15 mouse cellular contexts compared by ENCODE assay signal in genomic region chr8:56343505-56343904, GRCm38 (mm10). TPM values are rescaled to one million over a fixed set of nuclear protein-coding genes. Genes with fewer than 3 reads are reported as not detected.
DNase-seq lines count a peak whose midpoint lies in the region; ATAC-seq and TF ChIP-seq lines count a peak whose summit lies in the region.
"Had no signal": no experiment of that assay in that cellular context is flagged by ENCODE, and none has a peak within 500 bp of the region (broad histone marks: within the 10 kb centered on the region; RNA-seq: fewer than 3 reads in every experiment).

No protein-coding gene starts in this region.

- peak overlapping the region; percentile 38 for H3K27ac ChIP-seq in intestine, embryonic 14.5 days (ENCODE audit: low read depth)
- no peak overlapping the region for H3K27ac ChIP-seq in intestine, postnatal 0 days (ENCODE audit: low read depth, low read length)
- H3K27ac ChIP-seq in heart, embryonic 16.5 days (ENCODE audit: low read length): no peak overlapping the region
- H3K27ac ChIP-seq in small intestine, adult 2 months (ENCODE audit: insufficient read depth, low read depth, low read length): peak overlapping the region; percentile 87
- H3K27ac ChIP-seq: embryonic facial prominence, embryonic 15.5 days; hindbrain, embryonic 15.5 days; liver, embryonic 12.5 days; midbrain, embryonic 10.5 days; neural tube, embryonic 12.5 days had no signal

- H3K27me3 ChIP-seq in intestine, embryonic 14.5 days (replicated peaks; ENCODE audit: control insufficient read depth, insufficient read depth, low read length): no peaks in the 10 kb centered on the region
- H3K27me3 ChIP-seq in intestine, postnatal 0 days (replicated peaks; ENCODE audit: control insufficient read depth, insufficient read depth, low read length): no peaks in the 10 kb centered on the region
- H3K27me3 ChIP-seq in heart, embryonic 16.5 days (ENCODE audit: control insufficient read depth, insufficient read depth, low read length): no peaks in the 10 kb centered on the region
- H3K27me3 ChIP-seq in small intestine, adult 2 months (ENCODE audit: control insufficient read depth, insufficient read depth, low read length): no peaks in the 10 kb centered on the region
- H3K27me3 ChIP-seq: embryonic facial prominence, embryonic 15.5 days; hindbrain, embryonic 15.5 days; liver, embryonic 12.5 days; neural tube, embryonic 12.5 days had no signal

- no peaks in the 10 kb centered on the region for H3K36me3 ChIP-seq in intestine, embryonic 14.5 days (ENCODE audit: control insufficient read depth, insufficient read depth, low read length)
- H3K36me3 ChIP-seq in intestine, postnatal 0 days (ENCODE audit: control insufficient read depth, insufficient read depth): no peaks in the 10 kb centered on the region
- no peaks in the 10 kb centered on the region for H3K36me3 ChIP-seq in heart, embryonic 16.5 days (ENCODE audit: control insufficient read depth, insufficient read depth)
- no peaks in the 10 kb centered on the region for H3K36me3 ChIP-seq in small intestine, adult 2 months (ENCODE audit: control insufficient read depth, insufficient read depth, low read length)
- H3K36me3 ChIP-seq: embryonic facial prominence, embryonic 15.5 days; G1E; hindbrain, embryonic 15.5 days; liver, embryonic 12.5 days; midbrain, embryonic 10.5 days; neural tube, embryonic 12.5 days had no signal

- TF ChIP-seq POLR2A in small intestine, adult 2 months (IDR thresholded peaks at IDR 0.05; ENCODE audit: low read depth, low read length): no peak

- peaks cover 12% of the 10 kb centered on the region for H3K4me1 ChIP-seq in intestine, embryonic 14.5 days (replicated peaks; ENCODE audit: control insufficient read depth, insufficient read depth, low read length)
- no peaks in the 10 kb centered on the region; the same call in 1 of the 2 replicates for H3K4me1 ChIP-seq in intestine, postnatal 0 days (replicated peaks; ENCODE audit: control insufficient read depth, insufficient read depth, low read length)
- peaks cover 12% of the 10 kb centered on the region for H3K4me1 ChIP-seq in heart, embryonic 16.5 days (ENCODE audit: control insufficient read depth, insufficient read depth, low read length)
- H3K4me1 ChIP-seq in small intestine, adult 2 months (ENCODE audit: control insufficient read depth, insufficient read depth, insufficient read length, low read length): peaks cover 8% of the 10 kb centered on the region
- H3K4me1 ChIP-seq: embryonic facial prominence, embryonic 15.5 days; hindbrain, embryonic 15.5 days; liver, embryonic 12.5 days; midbrain, embryonic 10.5 days; neural tube, embryonic 12.5 days had no signal

- H3K4me2 ChIP-seq in intestine, embryonic 14.5 days (ENCODE audit: low read length): no peak overlapping the region
- no peak overlapping the region for H3K4me2 ChIP-seq in intestine, postnatal 0 days (replicated peaks; ENCODE audit: low read depth)
- H3K4me2 ChIP-seq in heart, embryonic 16.5 days (ENCODE audit: low read depth, low read length): no peak overlapping the region
- H3K4me2 ChIP-seq: embryonic facial prominence, embryonic 15.5 days; hindbrain, embryonic 15.5 days; liver, embryonic 12.5 days; neural tube, embryonic 12.5 days had no signal

- no peak for DNase-seq in intestine, embryonic 14.5 days (ENCODE audit: low spot score)
- DNase-seq in right cerebral cortex, adult 18-20 months: peak; percentile 5
- no peak for DNase-seq in right cerebral cortex, postnatal 25 days
- no peak for DNase-seq in natural killer cell, adult 2 months (ENCODE audit: low spot score in 2 of 2)
- DNase-seq in ovary, adult 18-20 months (ENCODE audit: low spot score): no peak
- DNase-seq: right cerebral cortex, postnatal 14 days had no signal

- H3K9ac ChIP-seq in intestine, embryonic 14.5 days (ENCODE audit: low read length): no peak overlapping the region
- no peak overlapping the region for H3K9ac ChIP-seq in intestine, postnatal 0 days (ENCODE audit: low read depth, low read length)
- no peak overlapping the region for H3K9ac ChIP-seq in heart, embryonic 16.5 days (ENCODE audit: low read length)
- H3K9ac ChIP-seq: embryonic facial prominence, embryonic 15.5 days; hindbrain, embryonic 15.5 days; liver, embryonic 12.5 days; neural tube, embryonic 12.5 days had no signal

- H3K4me3 ChIP-seq in intestine, embryonic 14.5 days (ENCODE audit: low read depth, low read length): no peak overlapping the region
- H3K4me3 ChIP-seq in intestine, postnatal 0 days (ENCODE audit: low read depth, low read length): no peak overlapping the region
- H3K4me3 ChIP-seq in heart, embryonic 16.5 days (ENCODE audit: low read length): no peak overlapping the region
- H3K4me3 ChIP-seq in small intestine, adult 2 months (ENCODE audit: low read depth, low read length): no peak overlapping the region
- H3K4me3 ChIP-seq: embryonic facial prominence, embryonic 15.5 days; hindbrain, embryonic 15.5 days; liver, embryonic 12.5 days; midbrain, embryonic 10.5 days; neural tube, embryonic 12.5 days had no signal

- no peaks in the 10 kb centered on the region for H3K9me3 ChIP-seq in intestine, embryonic 14.5 days (ENCODE audit: control insufficient read depth, low read length)
- no peaks in the 10 kb centered on the region for H3K9me3 ChIP-seq in intestine, postnatal 0 days (ENCODE audit: control insufficient read depth)
- no peaks in the 10 kb centered on the region for H3K9me3 ChIP-seq in heart, embryonic 16.5 days (replicated peaks; ENCODE audit: control insufficient read depth, low read length)
- H3K9me3 ChIP-seq: embryonic facial prominence, embryonic 15.5 days; G1E; hindbrain, embryonic 15.5 days; liver, embryonic 12.5 days; midbrain, embryonic 10.5 days; neural tube, embryonic 12.5 days had no signal

- TF ChIP-seq CTCF in intestine, postnatal 0 days (IDR thresholded peaks at IDR 0.05; ENCODE audit: low read depth): no peak
- TF ChIP-seq CTCF in small intestine, adult 2 months (IDR thresholded peaks at IDR 0.05; ENCODE audit: extremely low read depth, insufficient read length, insufficient replicate concordance, low read depth, low read length): no peak

- no peak for ATAC-seq in intestine, embryonic 14.5 days (replicated peaks; ENCODE audit: low FRiP score, low TSS enrichment, low read depth)
- no peak for ATAC-seq in intestine, postnatal 0 days
- ATAC-seq in heart, embryonic 16.5 days (replicated peaks; ENCODE audit: extremely low read depth, insufficient read depth, low FRiP score): 0 out of 2 replicates have a peak, but pooled peaks have one; percentile 45
- ATAC-seq: liver, embryonic 12.5 days had no signal

- 75% methylated on average over 6 of the region's 6 CpGs for WGBS in intestine, embryonic 14.5 days
- 75% methylated on average over 6 of the region's 6 CpGs for WGBS in intestine, postnatal 0 days
- 66% methylated on average over 6 of the region's 6 CpGs for WGBS in heart, embryonic 16.5 days
- 75% methylated on average over 6 of the region's 6 CpGs for WGBS in small intestine, adult 2 months

RNA-seq across cellular contexts. Expression of gene Hpgd, which starts 49.1 kb away (rescaled TPM):
- 32.7 and 34.0 TPM in 2 replicates for polyA plus RNA-seq in intestine, embryonic 14.5 days (2014; fragmentation: Nextera tagmentation; extraction: Ambion mirVana)
- polyA plus RNA-seq in intestine, postnatal 0 days (2015; fragmentation: Nextera tagmentation; extraction: Ambion mirVana): 21.8 and 23.2 TPM in 2 replicates
- polyA plus RNA-seq in heart, embryonic 16.5 days (2015; fragmentation: Nextera tagmentation; extraction: Ambion mirVana): 20.1 and 36.7 TPM in 2 replicates
- polyA plus RNA-seq in small intestine, adult 2 months (2012; rRNA removed): 9.9 and 34.8 TPM in 2 replicates
- polyA plus RNA-seq: G1E had no signal

Comparison
In these comparisons a context has a peak if more than half of its experiments do, and no peak if none do; other contexts are left out.
1. H3K27ac ChIP-seq: peak in intestine, embryonic 14.5 days (single experiment) and small intestine, adult 2 months (single experiment); none in intestine, postnatal 0 days (single experiment) and heart, embryonic 16.5 days (single experiment).